Mouse (Mus musculus): Measurements from ENCODE around the gene Brs3. TPM values are rescaled to one million over a fixed set of nuclear protein-coding genes. Genes with fewer than 3 reads are reported as not detected.

The Brs3 gene
- polyA plus RNA-seq (2015; fragmentation: Nextera tagmentation; extraction: Ambion mirVana), result not detected in 2 replicates

- ATAC-seq (ENCODE audit: insufficient number of reproducible peaks, low FRiP score, low TSS enrichment, low read depth), result no peak
- Histone ChIP-seq H3K36me3 (no peaks in the 10 kb centered on the region), H3K27me3 (no peaks in the 10 kb centered on the region), H3K27ac (no peak within 1 kb of the TSS), H3K4me3 (no peak within 1 kb of the TSS), H3K4me2 (no peak within 1 kb of the TSS), H3K4me1 (no peaks in the 10 kb centered on the region), H3K9ac (no peak within 1 kb of the TSS), H3K9me3 (no peaks in the 10 kb centered on the region)
- WGBS, result 81% methylated on average over 5 of the region's 5 CpGs
Measured at GRCm38 (mm10) chrX:57042774-57043173, at the start of gene Brs3. Gene Brs3, plus strand, starts transcription at chrX:57043074.

- 65% methylated on average over 2 of the region's 2 CpGs for WGBS
- no peak overlapping the region for H3K4me3 ChIP-seq
Measured at GRCm38 (mm10) chrX:57012891-57013290, 30.0 kb upstream of the Brs3 start.

GRCm38 (mm10) chrX:57043869-57044268 is 995 bp downstream of the Brs3 start:
- Histone ChIP-seq H3K9ac (no peak overlapping the region), H3K27me3 (no peaks in the 10 kb centered on the region), H3K9me3 (no peaks in the 10 kb centered on the region), H3K27ac (no peak overlapping the region), H3K36me3 (no peaks in the 10 kb centered on the region), H3K4me3 (no peak overlapping the region), H3K4me1 (no peaks in the 10 kb centered on the region), H3K4me2 (no peak overlapping the region)
- 78% methylated on average over 6 of the region's 6 CpGs for WGBS
- no peak for ATAC-seq (ENCODE audit: insufficient number of reproducible peaks, low FRiP score, low TSS enrichment, low read depth)

More at GRCm38 (mm10) chrX:57012891-57013290, 30.0 kb upstream of the Brs3 start:
- Histone ChIP-seq H3K27ac (no peak overlapping the region), H3K36me3 (no peaks in the 10 kb centered on the region), H3K9ac (no peak overlapping the region), H3K4me2 (no peak overlapping the region), H3K9me3 (no peaks in the 10 kb centered on the region), H3K4me1 (no peaks in the 10 kb centered on the region), H3K27me3 (no peaks in the 10 kb centered on the region)
- no peak for ATAC-seq (ENCODE audit: insufficient number of reproducible peaks, low FRiP score, low TSS enrichment, low read depth)

- peak; percentile 32 for ATAC-seq (ENCODE audit: insufficient number of reproducible peaks, low FRiP score, low TSS enrichment, low read depth)
- H3K36me3 ChIP-seq, result no peaks in the 10 kb centered on the region
- H3K9ac ChIP-seq, result no peak overlapping the region
- peak overlapping the region; percentile 55 for H3K4me3 ChIP-seq
- H3K9me3 ChIP-seq, result no peaks in the 10 kb centered on the region
- H3K27me3 ChIP-seq, result no peaks in the 10 kb centered on the region
- H3K27ac ChIP-seq, result peak overlapping the region; percentile 96
- peak overlapping the region; percentile 41 for H3K4me2 ChIP-seq
- 15% methylated on average over 4 of the region's 4 CpGs for WGBS
- H3K4me1 ChIP-seq, result no peaks in the 10 kb centered on the region
Measured at GRCm38 (mm10) chrX:57052848-57053173, 9.9 kb downstream of the Brs3 start.

GRCm38 (mm10) chrX:57053174-57053992 is 10.5 kb downstream of the Brs3 start, which contains the start of gene Htatsf1:
Gene Htatsf1, plus strand, starts transcription at chrX:57053583.
- Histone ChIP-seq H3K9me3 (no peaks in the 10 kb centered on the region), H3K4me3 (peak within 1 kb of the TSS; percentile 55), H3K4me2 (peak within 1 kb of the TSS; percentile 41), H3K27ac (peak within 1 kb of the TSS; percentile 96), H3K4me1 (no peaks in the 10 kb centered on the region), H3K27me3 (no peaks in the 10 kb centered on the region), H3K9ac (peak within 1 kb of the TSS; percentile 61), H3K36me3 (no peaks in the 10 kb centered on the region)
- WGBS, result 23% methylated on average over 81 of the region's 85 CpGs
- ATAC-seq (ENCODE audit: insufficient number of reproducible peaks, low FRiP score, low TSS enrichment, low read depth), result peak; percentile 94

DNA sequence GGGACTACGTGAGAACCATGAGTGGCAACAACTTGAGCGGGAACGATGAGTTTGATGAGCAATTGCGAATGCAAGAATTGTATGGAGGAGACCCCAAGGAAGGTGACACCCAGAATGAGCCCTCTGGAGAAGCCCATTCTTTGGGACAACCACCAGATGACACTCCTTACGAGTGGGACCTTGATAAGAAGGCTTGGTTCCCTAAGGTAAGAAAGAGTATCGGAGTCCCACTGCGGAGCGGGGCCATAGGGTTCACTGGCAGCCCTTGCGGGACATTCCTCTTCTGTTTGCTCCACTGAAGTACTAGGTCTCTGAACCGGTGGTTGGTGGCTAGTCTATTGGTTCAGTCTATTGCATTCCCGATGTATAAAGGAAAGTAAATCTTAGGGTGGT is 11.1 kb downstream of the Brs3 start:
- Histone ChIP-seq H3K4me1 (no peaks in the 10 kb centered on the region), H3K27ac (peak overlapping the region; percentile 96; the same call in 1 of the 2 replicates), H3K36me3 (no peaks in the 10 kb centered on the region), H3K27me3 (no peaks in the 10 kb centered on the region), H3K4me2 (peak overlapping the region; percentile 41), H3K9me3 (no peaks in the 10 kb centered on the region), H3K4me3 (peak overlapping the region; percentile 55), H3K9ac (peak overlapping the region; percentile 61)
- no peak for ATAC-seq (ENCODE audit: insufficient number of reproducible peaks, low FRiP score, low TSS enrichment, low read depth)
- WGBS, result 16% methylated on average over 11 of the region's 11 CpGs

- Histone ChIP-seq H3K4me2 (no peak overlapping the region), H3K27ac (no peak overlapping the region), H3K9me3 (no peaks in the 10 kb centered on the region), H3K36me3 (no peaks in the 10 kb centered on the region), H3K4me3 (no peak overlapping the region), H3K9ac (no peak overlapping the region), H3K27me3 (no peaks in the 10 kb centered on the region), H3K4me1 (no peaks in the 10 kb centered on the region)
- no peak for ATAC-seq (ENCODE audit: insufficient number of reproducible peaks, low FRiP score, low TSS enrichment, low read depth)
- 79% methylated on average over 5 of the region's 5 CpGs for WGBS
Measured at GRCm38 (mm10) chrX:57081496-57081895, 38.6 kb downstream of the Brs3 start.

GRCm38 (mm10) chrX:57087806-57088205 is 44.9 kb downstream of the Brs3 start, which contains the start of gene Vgll1:
Gene Vgll1, plus strand, starts transcription at chrX:57088106.
- 77% methylated on average over 4 of the region's 4 CpGs for WGBS

More at GRCm38 (mm10) chrX:57087806-57088205, 44.9 kb downstream of the Brs3 start, which contains the start of gene Vgll1:
- H3K4me2 ChIP-seq, result no peak within 1 kb of the TSS
- no peak within 1 kb of the TSS for H3K4me3 ChIP-seq
- no peaks in the 10 kb centered on the region for H3K4me1 ChIP-seq
- no peaks in the 10 kb centered on the region for H3K36me3 ChIP-seq
- no peak for ATAC-seq (ENCODE audit: insufficient number of reproducible peaks, low FRiP score, low TSS enrichment, low read depth)
- H3K27me3 ChIP-seq, result no peaks in the 10 kb centered on the region
- H3K27ac ChIP-seq, result no peak within 1 kb of the TSS
- no peak within 1 kb of the TSS for H3K9ac ChIP-seq
- H3K9me3 ChIP-seq, result no peaks in the 10 kb centered on the region

Other genes with a start within 250 kb of the Brs3 start
- gene Map7d3, start 220.7 kb upstream of the Brs3 start, polyA plus RNA-seq (2015; fragmentation: Nextera tagmentation; extraction: Ambion mirVana), result 3.3 and 3.7 TPM in 2 replicates
- gene Adgrg4, start 172.9 kb upstream of the Brs3 start, polyA plus RNA-seq (2015; fragmentation: Nextera tagmentation; extraction: Ambion mirVana), result 0.04 TPM in 1 of 2 replicates, not detected in the other
- 75.4 and 79.5 TPM in 2 replicates for gene Htatsf1, start 10.5 kb downstream of the Brs3 start, polyA plus RNA-seq (2015; fragmentation: Nextera tagmentation; extraction: Ambion mirVana)
- 0.31 and 0.33 TPM in 2 replicates for gene Vgll1, start 45.0 kb downstream of the Brs3 start, polyA plus RNA-seq (2015; fragmentation: Nextera tagmentation; extraction: Ambion mirVana)
- not detected in 2 replicates for gene Cd40lg, start 169.1 kb downstream of the Brs3 start, polyA plus RNA-seq (2015; fragmentation: Nextera tagmentation; extraction: Ambion mirVana)